Mouse (Mus musculus): Measurements from ENCODE around the gene Kcnn3. TPM values are rescaled to one million over a fixed set of nuclear protein-coding genes. Genes with fewer than 3 reads are reported as not detected.

Kcnn3 gene
- polyA plus RNA-seq, 1 experiment from 2014 or later: 3.8 TPM

- Histone ChIP-seq H3K27me3 (replicated peaks; ENCODE audit: control insufficient read depth, insufficient read depth, low read length) (no peaks in the 10 kb centered on the region), H3K4me2 (ENCODE audit: low read depth, low read length) (no peak overlapping the region), H3K27ac (ENCODE audit: low read length) (no peak overlapping the region), H3K9ac (ENCODE audit: low read depth, low read length) (no peak overlapping the region), H3K9me3 (ENCODE audit: control insufficient read depth, low read length) (no peaks in the 10 kb centered on the region), H3K36me3 (ENCODE audit: control insufficient read depth, insufficient read depth, low read length) (no peaks in the 10 kb centered on the region), H3K4me3 (ENCODE audit: low read length) (no peak overlapping the region), H3K4me1 (ENCODE audit: control insufficient read depth, insufficient read depth, low read length) (no peaks in the 10 kb centered on the region)
- WGBS: 87% methylated on average over 3 of the region's 3 CpGs
- ATAC-seq: no peak
These were observed 29.2 kb upstream of the Kcnn3 start for GRCm38 (mm10) chr3:89490790-89491189.

GRCm38 (mm10) chr3:89491559-89491958 is 28.4 kb upstream of the Kcnn3 start:
- ATAC-seq: no peak
- H3K9me3 ChIP-seq (ENCODE audit: control insufficient read depth, low read length): no peaks in the 10 kb centered on the region
- no peak overlapping the region for H3K4me2 ChIP-seq (ENCODE audit: low read depth, low read length)
- no peaks in the 10 kb centered on the region for H3K4me1 ChIP-seq (ENCODE audit: control insufficient read depth, insufficient read depth, low read length)
- 79% methylated on average over 5 of the region's 5 CpGs for WGBS
- no peaks in the 10 kb centered on the region for H3K36me3 ChIP-seq (ENCODE audit: control insufficient read depth, insufficient read depth, low read length)
- no peak overlapping the region for H3K9ac ChIP-seq (ENCODE audit: low read depth, low read length)
- no peaks in the 10 kb centered on the region for H3K27me3 ChIP-seq (replicated peaks; ENCODE audit: control insufficient read depth, insufficient read depth, low read length)
- no peak overlapping the region for H3K4me3 ChIP-seq (ENCODE audit: low read length)
- no peak overlapping the region for H3K27ac ChIP-seq (ENCODE audit: low read length)

- Histone ChIP-seq H3K27ac (ENCODE audit: low read length) (no peak overlapping the region), H3K27me3 (replicated peaks; ENCODE audit: control insufficient read depth, insufficient read depth, low read length) (no peaks in the 10 kb centered on the region), H3K4me3 (ENCODE audit: low read length) (no peak overlapping the region), H3K9ac (ENCODE audit: low read depth, low read length) (no peak overlapping the region), H3K4me2 (ENCODE audit: low read depth, low read length) (no peak overlapping the region), H3K4me1 (ENCODE audit: control insufficient read depth, insufficient read depth, low read length) (no peaks in the 10 kb centered on the region), H3K36me3 (ENCODE audit: control insufficient read depth, insufficient read depth, low read length) (no peaks in the 10 kb centered on the region), H3K9me3 (ENCODE audit: control insufficient read depth, low read length) (no peaks in the 10 kb centered on the region)
- WGBS: 39% methylated on average over 8 of the region's 8 CpGs
- no peak for ATAC-seq
These were observed 27.2 kb upstream of the Kcnn3 start for GRCm38 (mm10) chr3:89492701-89493151.

- no peak for ATAC-seq
- H3K9me3 ChIP-seq (ENCODE audit: control insufficient read depth, low read length): no peaks in the 10 kb centered on the region
- no peak overlapping the region for H3K9ac ChIP-seq (ENCODE audit: low read depth, low read length)
- 80% methylated on average over 5 of the region's 5 CpGs for WGBS
- no peak overlapping the region for H3K4me3 ChIP-seq (ENCODE audit: low read length)
- H3K36me3 ChIP-seq (ENCODE audit: control insufficient read depth, insufficient read depth, low read length): no peaks in the 10 kb centered on the region
- H3K27me3 ChIP-seq (replicated peaks; ENCODE audit: control insufficient read depth, insufficient read depth, low read length): no peaks in the 10 kb centered on the region
- no peak overlapping the region for H3K27ac ChIP-seq (ENCODE audit: low read length)
- H3K4me2 ChIP-seq (ENCODE audit: low read depth, low read length): no peak overlapping the region
- no peaks in the 10 kb centered on the region for H3K4me1 ChIP-seq (ENCODE audit: control insufficient read depth, insufficient read depth, low read length)
These were observed 25.3 kb upstream of the Kcnn3 start for GRCm38 (mm10) chr3:89494630-89495029.

GRCm38 (mm10) chr3:89496366-89496765 is 23.6 kb upstream of the Kcnn3 start:
- no peaks in the 10 kb centered on the region for H3K36me3 ChIP-seq (ENCODE audit: control insufficient read depth, insufficient read depth, low read length)
- no peak for ATAC-seq
- no peak overlapping the region for H3K4me3 ChIP-seq (ENCODE audit: low read length)
- H3K27me3 ChIP-seq (replicated peaks; ENCODE audit: control insufficient read depth, insufficient read depth, low read length): no peaks in the 10 kb centered on the region
- no peaks in the 10 kb centered on the region for H3K4me1 ChIP-seq (ENCODE audit: control insufficient read depth, insufficient read depth, low read length)
- no peaks in the 10 kb centered on the region for H3K9me3 ChIP-seq (ENCODE audit: control insufficient read depth, low read length)
- no peak overlapping the region for H3K27ac ChIP-seq (ENCODE audit: low read length)
- WGBS: 78% methylated on average over 3 of the region's 3 CpGs
- H3K4me2 ChIP-seq (ENCODE audit: low read depth, low read length): no peak overlapping the region
- no peak overlapping the region for H3K9ac ChIP-seq (ENCODE audit: low read depth, low read length)

- 0 out of 2 replicates have a peak, but pooled peaks cover 3% of the 10 kb centered on the region for H3K9me3 ChIP-seq (ENCODE audit: control insufficient read depth, low read length)
- ATAC-seq: no peak
- 50% methylated on average over 7 of the region's 7 CpGs for WGBS
These were observed 20.3 kb upstream of the Kcnn3 start for GRCm38 (mm10) chr3:89499696-89500095.

GRCm38 (mm10) chr3:89501486-89501885 is 18.5 kb upstream of the Kcnn3 start:
- Histone ChIP-seq H3K27me3 (replicated peaks; ENCODE audit: control insufficient read depth, insufficient read depth, low read length) (no peaks in the 10 kb centered on the region), H3K27ac (ENCODE audit: low read length) (no peak overlapping the region), H3K4me2 (ENCODE audit: low read depth, low read length) (no peak overlapping the region), H3K4me3 (ENCODE audit: low read length) (no peak overlapping the region), H3K9me3 (ENCODE audit: control insufficient read depth, low read length) (0 out of 2 replicates have a peak, but pooled peaks cover 3% of the 10 kb centered on the region), H3K36me3 (ENCODE audit: control insufficient read depth, insufficient read depth, low read length) (no peaks in the 10 kb centered on the region), H3K9ac (ENCODE audit: low read depth, low read length) (no peak overlapping the region), H3K4me1 (ENCODE audit: control insufficient read depth, insufficient read depth, low read length) (no peaks in the 10 kb centered on the region)
- no peak for ATAC-seq

More at GRCm38 (mm10) chr3:89499696-89500095, 20.3 kb upstream of the Kcnn3 start:
- Histone ChIP-seq H3K27me3 (replicated peaks; ENCODE audit: control insufficient read depth, insufficient read depth, low read length) (no peaks in the 10 kb centered on the region), H3K27ac (ENCODE audit: low read length) (no peak overlapping the region), H3K4me3 (ENCODE audit: low read length) (no peak overlapping the region), H3K36me3 (ENCODE audit: control insufficient read depth, insufficient read depth, low read length) (no peaks in the 10 kb centered on the region), H3K9ac (ENCODE audit: low read depth, low read length) (no peak overlapping the region), H3K4me1 (ENCODE audit: control insufficient read depth, insufficient read depth, low read length) (no peaks in the 10 kb centered on the region), H3K4me2 (ENCODE audit: low read depth, low read length) (no peak overlapping the region)

GRCm38 (mm10) chr3:89502551-89502950 is 17.4 kb upstream of the Kcnn3 start:
- Histone ChIP-seq H3K27ac (ENCODE audit: low read length) (no peak overlapping the region), H3K27me3 (replicated peaks; ENCODE audit: control insufficient read depth, insufficient read depth, low read length) (0 out of 2 replicates have a peak, but pooled peaks cover 4% of the 10 kb centered on the region), H3K4me1 (ENCODE audit: control insufficient read depth, insufficient read depth, low read length) (no peaks in the 10 kb centered on the region), H3K36me3 (ENCODE audit: control insufficient read depth, insufficient read depth, low read length) (no peaks in the 10 kb centered on the region), H3K4me3 (ENCODE audit: low read length) (no peak overlapping the region), H3K9ac (ENCODE audit: low read depth, low read length) (no peak overlapping the region), H3K4me2 (ENCODE audit: low read depth, low read length) (no peak overlapping the region), H3K9me3 (ENCODE audit: control insufficient read depth, low read length) (0 out of 2 replicates have a peak, but pooled peaks cover 3% of the 10 kb centered on the region)
- ATAC-seq: no peak
- WGBS: 79% methylated on average over 7 of the region's 7 CpGs

- Histone ChIP-seq H3K4me2 (ENCODE audit: low read depth, low read length) (no peak overlapping the region), H3K27ac (ENCODE audit: low read length) (no peak overlapping the region), H3K36me3 (ENCODE audit: control insufficient read depth, insufficient read depth, low read length) (no peaks in the 10 kb centered on the region), H3K9ac (ENCODE audit: low read depth, low read length) (no peak overlapping the region), H3K4me1 (ENCODE audit: control insufficient read depth, insufficient read depth, low read length) (no peaks in the 10 kb centered on the region), H3K9me3 (ENCODE audit: control insufficient read depth, low read length) (no peaks in the 10 kb centered on the region), H3K27me3 (replicated peaks; ENCODE audit: control insufficient read depth, insufficient read depth, low read length) (peaks cover 13% of the 10 kb centered on the region; the same call in 1 of the 2 replicates), H3K4me3 (ENCODE audit: low read length) (no peak overlapping the region)
- no peak for ATAC-seq
- WGBS: 39% methylated on average over 9 of the region's 9 CpGs
These were observed 11.9 kb upstream of the Kcnn3 start for GRCm38 (mm10) chr3:89508041-89508440.

GRCm38 (mm10) chr3:89510979-89511378 is 9.0 kb upstream of the Kcnn3 start:
- Histone ChIP-seq H3K4me1 (ENCODE audit: control insufficient read depth, insufficient read depth, low read length) (no peaks in the 10 kb centered on the region), H3K36me3 (ENCODE audit: control insufficient read depth, insufficient read depth, low read length) (no peaks in the 10 kb centered on the region), H3K27ac (ENCODE audit: low read length) (no peak overlapping the region), H3K9ac (ENCODE audit: low read depth, low read length) (no peak overlapping the region), H3K4me2 (ENCODE audit: low read depth, low read length) (0 out of 2 replicates have a peak overlapping the region, but pooled peaks have one; percentile 6), H3K9me3 (ENCODE audit: control insufficient read depth, low read length) (no peaks in the 10 kb centered on the region), H3K27me3 (replicated peaks; ENCODE audit: control insufficient read depth, insufficient read depth, low read length) (peaks cover 13% of the 10 kb centered on the region; the same call in 1 of the 2 replicates), H3K4me3 (ENCODE audit: low read length) (no peak overlapping the region)
- WGBS: 23% methylated on average over 4 of the region's 4 CpGs
- ATAC-seq: no peak

All from intestine, embryonic 16.5 days (tissue).